Mouse (Mus musculus) T-helper 17 cell (primary cell): ENCODE results near the gene Tcl1b1.
"Not testable (repeated sequence)": the region's sequence is repeated elsewhere in the genome, so short reads cannot be mapped to it uniquely, and the experiment has no call there.

Experiments used
- in situ Hi-C, 2 experiments: fragments of 300-600 bp; cut with MboI, MseI; formaldehyde crosslinking; loops; 1 replicate in 1 of 2; 2 replicates in 1 of 2; pipeline ENCODE4 v1.15.1; 2025; ENCODE audit warnings: high pct_unique_total_duplicates in 2 of 2

Gene Tcl1b1

DNA sequence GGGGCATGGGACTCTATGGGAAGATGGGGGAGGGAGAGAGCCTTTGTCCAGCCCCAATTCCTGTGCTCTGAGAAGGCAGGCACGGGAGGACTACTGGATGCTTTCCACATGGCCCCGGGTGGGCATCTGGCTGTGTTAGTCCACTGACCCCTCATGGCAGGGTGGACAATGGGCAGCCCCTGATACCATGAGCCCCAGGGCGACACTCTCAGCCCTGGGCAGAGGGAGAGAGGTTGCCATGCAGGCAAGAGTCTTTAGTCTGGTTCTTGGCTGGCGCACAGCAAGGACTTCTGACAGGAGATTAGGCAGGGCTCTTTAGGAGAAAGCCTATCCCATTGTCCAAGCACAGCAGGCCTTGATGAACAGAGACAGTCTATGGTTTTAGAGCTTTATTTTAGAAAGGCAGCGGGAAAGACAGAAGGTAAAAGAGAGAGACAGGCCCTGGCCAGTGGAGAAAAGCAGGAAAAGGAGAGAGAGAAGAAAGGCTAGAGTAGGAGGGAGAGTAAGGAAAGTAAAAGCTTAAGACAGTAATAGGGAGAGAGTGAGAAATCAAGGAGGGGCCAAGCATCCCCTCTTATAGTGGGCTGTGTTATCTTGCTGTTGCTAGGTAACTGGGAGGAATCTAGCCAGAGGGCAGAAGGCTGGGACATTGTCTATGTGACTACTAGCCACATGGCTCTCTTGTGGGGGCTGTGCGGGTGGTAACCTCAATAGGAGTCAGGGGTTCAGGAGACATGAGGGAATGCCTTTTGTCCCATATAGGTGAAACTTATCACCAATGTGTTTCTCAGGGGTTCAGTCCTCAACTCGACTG, 40.4 kb downstream of the Tcl1b1 start:
- in situ Hi-C loops, result not testable (repeated sequence)

GRCm38 (mm10) chr12:105201657-105202056, 42.2 kb downstream of the Tcl1b1 start, which contains the start of gene Tcl1b4:
Tcl1b4 (plus strand) TSS chr12:105201957.
- in situ Hi-C loops, result not testable (repeated sequence)

DNA sequence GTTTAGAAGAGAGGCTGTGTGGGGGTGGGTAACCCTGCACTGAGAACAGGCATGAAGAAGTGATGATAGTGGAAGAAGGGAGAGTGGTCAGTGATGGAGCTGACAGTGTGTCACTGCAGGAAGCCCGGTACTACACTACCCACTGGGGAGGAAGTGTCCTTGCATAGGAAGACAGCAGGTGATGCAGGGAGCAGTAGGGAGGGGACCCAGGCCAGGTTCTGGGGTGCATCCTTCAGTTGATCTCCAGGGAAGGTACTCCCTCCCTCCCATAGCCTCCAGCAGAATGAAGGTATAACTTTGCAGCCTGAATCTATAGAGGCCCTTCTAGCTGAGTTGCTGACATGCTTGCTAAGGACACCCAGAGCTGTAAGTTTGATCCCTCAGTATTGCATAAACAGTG, 47.6 kb downstream of the Tcl1b1 start:
- in situ Hi-C loops, result no loop called here

DNA sequence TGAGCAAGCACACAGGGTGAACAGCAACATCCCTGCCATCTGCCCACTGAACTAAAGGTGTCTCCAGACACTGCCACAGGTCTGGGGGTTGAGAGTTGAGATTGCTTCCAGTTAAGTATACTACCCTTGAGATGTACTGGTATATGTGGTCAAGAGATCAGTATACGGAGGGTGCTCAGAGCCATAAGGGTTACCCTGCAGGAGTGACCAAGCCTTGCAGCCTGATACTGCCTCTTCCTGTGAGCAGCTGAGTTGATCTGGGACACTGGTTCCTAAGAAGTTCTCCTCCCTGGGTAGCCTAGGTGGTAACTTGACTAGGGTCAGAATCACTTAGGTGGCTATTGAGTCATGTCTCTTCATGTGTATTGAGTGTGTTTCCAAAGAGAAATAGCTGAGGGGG, 49.0 kb downstream of the Tcl1b1 start:
- in situ Hi-C loops, result no loop called here

GRCm38 (mm10) chr12:105209231-105209630, 49.7 kb downstream of the Tcl1b1 start:
- in situ Hi-C loops, result no loop called here
